Mouse (Mus musculus) erythroblast, embryonic 14.5 days (primary cell): ENCODE measurements around the gene Btk.

ENCODE experiments used
- GATA1 ChIP-seq: IDR thresholded peaks from 2 replicates; pipeline ENCODE4 v1.6.1; 2012; ENCODE audit warnings: low read length, inconsistent platforms, mixed read lengths
- TAL1 ChIP-seq: IDR thresholded peaks from 3 replicates; pipeline ENCODE4 v1.6.1; 2012; ENCODE audit warnings: low read length, inconsistent platforms, mixed read lengths

GRCm38 (mm10) chrX:134585103-134586002 is 2.0 kb upstream of the Btk start, which contains the start of gene Rpl36a:
- no peak for TF ChIP-seq GATA1
- no peak for TF ChIP-seq TAL1
